Mouse (Mus musculus) midbrain, embryonic 16.5 days (tissue): ENCODE results near the gene Ctnna3. TPM values are rescaled to one million over a fixed set of nuclear protein-coding genes. Genes with fewer than 3 reads are reported as not detected.

Experiments used
- ATAC-seq: fragments of 200-750 bp; cut with Nextera tagmentation; 2 replicates; pipeline ENCODE4 v1.8.0; 2017; ENCODE audit warnings: moderate TSS enrichment
- H3K27ac ChIP-seq: fragments of 300-500 bp; sonication (generic); 2 replicates; pipeline ENCODE4 v1.5.1; 2014; ENCODE audit warnings: mild to moderate bottlenecking, low read length, mixed read lengths
- H3K27me3 ChIP-seq: fragments of 300-500 bp; sonication (generic); 2 replicates; pipeline ENCODE4 v1.6.1; 2014; ENCODE audit warnings: low read depth, low read length, mixed read lengths; ENCODE audit not compliant: control insufficient read depth, insufficient read depth
- H3K36me3 ChIP-seq: fragments of 300-500 bp; sonication (generic); 2 replicates; pipeline ENCODE4 v1.6.1; 2014; ENCODE audit warnings: mild to moderate bottlenecking, low read length, moderate library complexity, mixed read lengths; ENCODE audit not compliant: control insufficient read depth, insufficient read depth
- H3K4me1 ChIP-seq: fragments of 300-500 bp; sonication (generic); 2 replicates; pipeline ENCODE4 v1.6.1; 2014; ENCODE audit warnings: mild to moderate bottlenecking, low read length, mixed read lengths; ENCODE audit not compliant: control insufficient read depth, insufficient read depth
- H3K4me2 ChIP-seq: fragments of 300-500 bp; sonication (generic); 2 replicates; pipeline ENCODE4 v1.6.1; 2014; ENCODE audit warnings: mild to moderate bottlenecking, low read length, mixed read lengths
- H3K4me3 ChIP-seq: fragments of 300-500 bp; sonication (generic); 2 replicates; pipeline ENCODE4 v1.5.1; 2014; ENCODE audit warnings: low read depth, mild to moderate bottlenecking, low read length, moderate library complexity, mixed read lengths
- H3K9ac ChIP-seq: fragments of 300-500 bp; sonication (generic); 2 replicates; pipeline ENCODE4 v1.6.1; 2014; ENCODE audit warnings: low read depth, low read length, mixed read lengths
- H3K9me3 ChIP-seq: fragments of 300-500 bp; sonication (generic); replicated peaks from 2 replicates; pipeline ENCODE4 v1.6.1; 2014; ENCODE audit warnings: mild to moderate bottlenecking, low read length, mixed read lengths; ENCODE audit not compliant: control insufficient read depth, poor library complexity, severe bottlenecking
- WGBS: fragments of 180-500 bp; shearing (Covaris S2); extraction: QIAGEN DNeasy Blood & Tissue Kit; methylation state at CpG from one replicate; pipeline ENCODE4 v1.1.7; 2014; 5-methylcytosine and 5-hydroxymethylcytosine counted together
- polyA plus RNA-seq: library from polyadenylated mRNA; unstranded; fragments of >200 nt; fragmentation: Nextera tagmentation; extraction: Ambion mirVana; gene quantifications from 2 replicates; pipeline ENCODE4 v1.2.1, GENCODE M21; 2015

The Ctnna3 gene
- polyA plus RNA-seq, 1 experiment from 2014 or later: 0.98 TPM

DNA sequence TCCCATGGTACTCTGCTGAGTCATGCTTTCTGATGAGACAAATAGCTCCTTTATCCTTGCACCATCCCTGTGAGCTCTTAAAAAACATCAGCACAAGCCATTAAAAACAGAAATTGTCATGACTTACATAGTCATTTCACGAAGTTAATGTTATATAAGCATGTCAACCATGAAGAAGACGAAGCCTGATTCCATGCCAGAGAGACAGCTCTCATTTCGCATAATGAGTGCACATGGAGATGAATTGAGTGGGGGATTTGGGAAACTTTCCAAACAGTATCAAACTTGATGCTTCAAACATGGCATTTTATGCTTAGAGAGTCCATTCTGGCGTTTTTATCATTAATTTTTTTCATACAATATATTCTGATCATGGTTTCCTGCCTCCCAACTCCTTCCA is 555.7 kb downstream of the Ctnna3 start:
- 74% methylated on average over 4 of the region's 4 CpGs for WGBS
- no peak overlapping the region for H3K27ac ChIP-seq
- ATAC-seq: no peak

DNA sequence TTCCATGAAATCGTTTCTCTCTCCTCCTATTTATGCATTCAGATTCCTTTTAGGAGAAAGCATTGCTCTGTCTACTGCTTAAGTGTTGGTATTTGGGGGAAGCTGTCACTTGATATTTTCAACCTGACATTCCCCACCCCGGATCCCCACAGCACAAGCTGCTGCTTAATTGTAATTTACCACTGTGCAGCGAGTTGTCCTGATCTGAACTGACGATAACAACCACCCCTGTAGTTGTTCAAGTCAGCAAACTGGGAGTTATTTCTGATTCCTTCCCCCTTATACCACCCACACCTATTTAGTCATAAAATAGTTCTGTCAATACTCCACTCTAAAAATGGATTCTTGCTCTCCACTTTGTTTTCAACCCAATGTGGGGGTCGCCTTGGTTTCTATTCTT is 564.4 kb downstream of the Ctnna3 start:
- 90% methylated on average over 5 of the region's 5 CpGs for WGBS
- no peak overlapping the region for H3K4me3 ChIP-seq
- H3K9ac ChIP-seq: no peak overlapping the region
- no peaks in the 10 kb centered on the region for H3K4me1 ChIP-seq
- H3K36me3 ChIP-seq: no peaks in the 10 kb centered on the region
- no peak for ATAC-seq
- H3K9me3 ChIP-seq: no peaks in the 10 kb centered on the region
- H3K27me3 ChIP-seq: no peaks in the 10 kb centered on the region
- no peak overlapping the region for H3K4me2 ChIP-seq
- no peak overlapping the region for H3K27ac ChIP-seq

More for the DNA sequence above, 555.7 kb downstream of the Ctnna3 start:
- no peak overlapping the region for H3K9ac ChIP-seq
- no peak overlapping the region for H3K4me3 ChIP-seq
- no peaks in the 10 kb centered on the region for H3K9me3 ChIP-seq
- no peaks in the 10 kb centered on the region for H3K36me3 ChIP-seq
- H3K4me2 ChIP-seq: no peak overlapping the region
- H3K27me3 ChIP-seq: no peaks in the 10 kb centered on the region
- no peaks in the 10 kb centered on the region for H3K4me1 ChIP-seq

DNA sequence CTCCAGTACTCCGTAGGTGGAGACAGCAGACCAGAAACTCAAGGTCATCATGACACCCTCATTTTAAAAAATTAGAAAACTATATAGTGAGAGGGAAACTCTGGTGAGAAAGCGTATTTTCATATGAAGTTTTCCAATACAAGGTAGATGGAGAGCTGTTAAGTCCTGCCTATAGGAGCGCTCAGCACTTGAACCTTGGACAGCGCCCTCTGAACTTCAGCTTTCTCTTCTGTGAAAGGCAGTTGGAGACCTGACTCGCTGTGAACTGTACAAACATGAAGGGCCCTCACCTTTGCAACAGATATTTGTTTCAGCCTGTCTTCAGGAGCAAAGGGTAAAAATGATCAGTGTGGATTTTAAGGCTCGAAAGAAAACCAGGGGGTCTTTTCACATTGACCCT is 571.6 kb downstream of the Ctnna3 start:
- no peak overlapping the region for H3K9ac ChIP-seq
- 83% methylated on average over 6 of the region's 6 CpGs for WGBS
- no peak overlapping the region for H3K27ac ChIP-seq
- no peak for ATAC-seq
- H3K4me2 ChIP-seq: no peak overlapping the region
- no peaks in the 10 kb centered on the region for H3K9me3 ChIP-seq
- no peaks in the 10 kb centered on the region for H3K4me1 ChIP-seq
- no peaks in the 10 kb centered on the region for H3K36me3 ChIP-seq
- H3K4me3 ChIP-seq: no peak overlapping the region
- H3K27me3 ChIP-seq: no peaks in the 10 kb centered on the region

DNA sequence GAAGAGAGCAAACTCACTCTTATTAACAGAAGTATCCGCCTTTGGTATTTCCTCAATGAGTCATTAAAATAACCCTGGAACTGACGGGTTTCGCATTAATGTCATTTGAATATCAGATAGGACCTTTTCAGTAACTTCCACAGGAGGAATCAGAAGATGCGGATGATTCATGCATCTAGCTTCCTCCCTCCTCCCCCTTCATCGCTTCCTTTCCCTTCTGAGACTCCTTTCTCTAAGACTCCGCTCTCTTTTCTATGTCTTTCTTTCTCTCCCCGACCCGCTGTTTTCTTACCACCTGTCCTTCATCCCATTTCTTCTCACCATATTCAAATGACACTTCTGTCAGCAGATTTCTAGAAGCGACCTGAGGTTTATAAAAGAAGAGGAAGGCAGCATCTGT is 572.1 kb downstream of the Ctnna3 start:
- no peaks in the 10 kb centered on the region for H3K4me1 ChIP-seq
- H3K4me3 ChIP-seq: no peak overlapping the region
- H3K4me2 ChIP-seq: no peak overlapping the region
- 88% methylated on average over 9 of the region's 9 CpGs for WGBS
- H3K9me3 ChIP-seq: no peaks in the 10 kb centered on the region
- H3K9ac ChIP-seq: no peak overlapping the region
- no peak overlapping the region for H3K27ac ChIP-seq
- no peak for ATAC-seq
- no peaks in the 10 kb centered on the region for H3K27me3 ChIP-seq
- H3K36me3 ChIP-seq: no peaks in the 10 kb centered on the region

DNA sequence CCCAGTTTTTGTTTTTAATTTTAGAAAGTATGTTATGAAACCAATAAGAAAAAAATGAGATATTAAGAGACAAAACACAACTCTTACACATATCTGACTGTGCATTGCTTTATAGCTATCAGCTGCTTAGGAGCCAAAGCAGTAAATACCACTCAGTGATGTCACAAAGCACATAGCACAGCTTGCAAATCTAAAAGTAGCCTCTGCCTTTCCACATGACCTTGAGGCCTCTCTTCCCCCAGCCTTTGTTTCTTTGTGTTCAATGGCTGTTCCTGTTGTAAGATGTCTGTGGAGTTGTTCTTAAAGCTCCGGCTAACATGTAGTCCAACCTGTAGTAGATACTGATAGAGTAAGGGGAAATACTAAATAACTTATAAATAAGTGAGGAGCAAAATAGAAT is 590.4 kb downstream of the Ctnna3 start:
- H3K27ac ChIP-seq: no peak overlapping the region
- H3K4me2 ChIP-seq: no peak overlapping the region
- no peak overlapping the region for H3K4me3 ChIP-seq
- H3K4me1 ChIP-seq: no peaks in the 10 kb centered on the region
- H3K36me3 ChIP-seq: no peaks in the 10 kb centered on the region
- WGBS: 84% methylated on average over 1 of the region's 1 CpGs
- no peak for ATAC-seq
- H3K9me3 ChIP-seq: no peaks in the 10 kb centered on the region
- no peak overlapping the region for H3K9ac ChIP-seq
- H3K27me3 ChIP-seq: no peaks in the 10 kb centered on the region

DNA sequence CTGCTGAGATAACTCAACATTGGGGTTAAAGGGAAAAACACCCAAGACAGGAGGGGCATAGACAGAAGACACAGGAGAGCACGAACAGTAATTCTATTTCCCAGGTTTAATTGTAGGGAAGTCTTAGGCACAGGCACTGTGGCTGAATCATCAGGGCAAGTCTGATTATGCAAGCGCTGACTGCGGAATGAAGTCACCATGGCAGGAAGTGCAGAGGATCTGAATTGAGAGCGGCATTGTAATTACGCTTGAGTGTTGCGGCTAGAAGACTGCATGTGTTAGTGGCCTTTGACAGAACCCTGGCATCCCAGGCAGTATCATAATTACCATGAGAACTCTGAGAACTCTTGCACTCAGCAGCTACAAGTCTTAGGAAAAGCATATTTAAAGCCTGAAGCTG is 593.4 kb downstream of the Ctnna3 start:
- no peak for ATAC-seq
- H3K9me3 ChIP-seq: no peaks in the 10 kb centered on the region
- H3K4me2 ChIP-seq: no peak overlapping the region
- WGBS: 66% methylated on average over 6 of the region's 6 CpGs
- no peak overlapping the region for H3K4me3 ChIP-seq
- no peaks in the 10 kb centered on the region for H3K27me3 ChIP-seq
- H3K9ac ChIP-seq: no peak overlapping the region
- no peak overlapping the region for H3K27ac ChIP-seq
- no peaks in the 10 kb centered on the region for H3K36me3 ChIP-seq
- H3K4me1 ChIP-seq: no peaks in the 10 kb centered on the region

DNA sequence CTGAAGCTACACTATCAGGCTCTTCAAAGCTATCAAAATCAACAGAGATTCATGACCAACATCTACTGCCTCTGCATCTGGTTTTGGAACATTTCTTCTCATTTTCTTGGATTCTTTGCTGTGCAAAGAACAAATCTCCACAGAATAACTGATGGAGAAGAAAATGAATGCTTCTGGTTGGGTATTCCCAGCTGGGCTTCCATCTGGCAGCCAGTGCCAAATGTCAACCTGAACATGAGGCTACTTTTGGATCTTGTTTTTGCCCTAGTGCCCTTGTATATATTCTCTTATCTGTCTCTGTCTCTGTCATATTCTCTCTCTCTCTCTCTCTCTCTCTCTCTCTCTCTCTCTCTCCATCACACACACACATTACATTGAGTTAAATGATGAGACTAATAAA is 601.0 kb downstream of the Ctnna3 start:
- Histone ChIP-seq H3K9me3 (no peaks in the 10 kb centered on the region), H3K4me3 (no peak overlapping the region), H3K4me2 (no peak overlapping the region), H3K9ac (no peak overlapping the region), H3K4me1 (no peaks in the 10 kb centered on the region), H3K27ac (no peak overlapping the region), H3K27me3 (no peaks in the 10 kb centered on the region), H3K36me3 (no peaks in the 10 kb centered on the region)
- no peak for ATAC-seq

DNA sequence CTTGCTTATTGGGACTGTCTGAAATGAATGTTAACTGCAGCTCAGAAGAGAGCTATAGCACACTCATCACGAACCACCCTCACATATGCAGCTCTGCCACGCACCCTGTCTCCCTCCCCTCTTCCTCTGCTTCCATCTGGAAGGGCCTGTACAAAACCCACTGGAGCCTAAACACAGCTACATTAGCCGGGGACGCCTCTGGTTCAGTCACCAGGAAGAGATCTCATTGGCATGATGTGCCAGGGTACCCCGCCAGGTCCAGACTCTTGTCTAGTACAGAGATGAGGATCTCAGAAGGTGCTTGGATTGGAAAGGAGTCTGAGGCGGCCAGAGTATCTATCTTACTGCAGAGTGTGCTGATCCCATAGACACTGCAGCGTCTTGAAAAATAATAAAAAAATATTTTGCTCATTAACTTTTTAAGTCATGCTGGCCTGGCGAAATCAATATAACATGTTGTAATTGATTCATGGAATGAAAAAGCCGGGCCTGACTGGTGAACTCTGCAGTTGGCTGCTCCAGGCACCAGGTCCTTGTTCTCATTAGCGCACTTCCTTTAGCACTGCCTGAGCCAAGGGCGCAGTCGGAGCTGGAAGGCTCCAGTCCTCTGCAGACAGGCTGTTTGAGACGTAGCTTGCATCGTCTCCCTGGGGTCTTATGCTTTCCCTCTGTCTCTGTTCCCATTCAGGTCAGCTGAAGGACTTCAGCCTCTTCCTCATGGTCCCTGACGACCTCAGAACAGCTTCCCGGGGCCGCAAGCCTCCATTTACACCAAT is 610.0 kb downstream of the Ctnna3 start:
- no peaks in the 10 kb centered on the region for H3K4me1 ChIP-seq
- H3K36me3 ChIP-seq: no peaks in the 10 kb centered on the region
- no peak overlapping the region for H3K4me3 ChIP-seq
- no peak overlapping the region for H3K9ac ChIP-seq
- no peak overlapping the region for H3K4me2 ChIP-seq
- no peak overlapping the region for H3K27ac ChIP-seq
- ATAC-seq: peak; percentile 72
- no peaks in the 10 kb centered on the region for H3K9me3 ChIP-seq
- no peaks in the 10 kb centered on the region for H3K27me3 ChIP-seq
- WGBS: 70% methylated on average over 17 of the region's 17 CpGs

DNA sequence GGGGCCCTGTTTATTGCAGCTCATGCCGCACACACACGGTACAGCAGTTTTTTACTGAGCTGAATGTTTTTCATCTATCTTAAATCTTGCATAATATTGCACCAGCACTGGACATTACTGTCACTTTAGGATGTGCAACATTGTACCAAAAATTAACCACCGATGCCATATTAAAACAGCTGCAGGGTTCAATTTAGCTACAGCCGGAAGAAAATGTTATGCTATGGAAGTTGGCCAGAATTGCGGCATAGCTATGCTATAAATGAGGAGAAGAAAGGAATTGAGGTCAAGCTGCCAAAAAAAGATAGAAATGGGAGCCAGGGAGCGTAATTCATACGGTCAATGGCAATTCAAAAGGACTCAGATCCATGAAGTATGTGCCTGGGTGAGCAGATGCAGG is 611.3 kb downstream of the Ctnna3 start:
- Histone ChIP-seq H3K4me3 (no peak overlapping the region), H3K27me3 (no peaks in the 10 kb centered on the region), H3K9me3 (no peaks in the 10 kb centered on the region), H3K36me3 (no peaks in the 10 kb centered on the region), H3K4me2 (no peak overlapping the region), H3K4me1 (no peaks in the 10 kb centered on the region), H3K27ac (no peak overlapping the region), H3K9ac (no peak overlapping the region)
- 89% methylated on average over 7 of the region's 7 CpGs for WGBS
- no peak for ATAC-seq
